Mouse (Mus musculus) macrophage (primary cell): Measurements from ENCODE around the gene Alg9. TPM values are rescaled to one million over a fixed set of nuclear protein-coding genes. Genes with fewer than 3 reads are reported as not detected.

Experiments
- H3K27ac ChIP-seq: fragments of 350-480 bp; formaldehyde crosslinking; 2 replicates; pipeline ENCODE4 v1.9.0; 2021
- H3K36me3 ChIP-seq: fragments of 350-480 bp; formaldehyde crosslinking; 2 replicates; pipeline ENCODE4 v1.9.0; 2021; ENCODE audit errors: inconsistent target
- H3K4me3 ChIP-seq: fragments of 350-480 bp; formaldehyde crosslinking; 2 replicates; pipeline ENCODE4 v1.9.0; 2021; ENCODE audit errors: inconsistent target
- H3K79me2 ChIP-seq: fragments of 350-480 bp; formaldehyde crosslinking; 2 replicates; pipeline ENCODE4 v1.9.0; 2021; ENCODE audit errors: inconsistent target
- WGBS: methylation state at CpG from one replicate; pipeline ENCODE4 v1.1.7; 2026; ENCODE audit warnings: inconsistent platforms; ENCODE audit not compliant: missing documents; 5-methylcytosine and 5-hydroxymethylcytosine counted together
- polyA plus RNA-seq: library from polyadenylated mRNA; stranded (reverse); fragments of 250-400 nt; gene quantifications from 3 replicates; pipeline ENCODE4 v1.2.4, GENCODE M21; 2018; ENCODE audit warnings: inconsistent platforms

The Alg9 gene
- polyA plus RNA-seq, 1 experiment from 2014 or later = 15.5 TPM

GRCm38 (mm10) chr9:50775662-50776126 lies 875 bp downstream of the Alg9 start:
- peak overlapping the region; percentile 48 for H3K4me3 ChIP-seq
- no peaks in the 10 kb centered on the region; the same call in 1 of the 2 replicates for H3K79me2 ChIP-seq
- WGBS = under 1% methylated on average over 27 of the region's 30 CpGs
- H3K27ac ChIP-seq = no peak overlapping the region
- H3K36me3 ChIP-seq = no peaks in the 10 kb centered on the region; the same call in 1 of the 2 replicates

GRCm38 (mm10) chr9:50776162-50776760 lies 1.4 kb downstream of the Alg9 start:
- no peaks in the 10 kb centered on the region; the same call in 1 of the 2 replicates for H3K79me2 ChIP-seq
- 66% methylated on average over 11 of the region's 11 CpGs for WGBS
- no peaks in the 10 kb centered on the region; the same call in 1 of the 2 replicates for H3K36me3 ChIP-seq
- H3K27ac ChIP-seq = no peak overlapping the region
- peak overlapping the region; percentile 48 for H3K4me3 ChIP-seq

- WGBS = 76% methylated on average over 2 of the region's 2 CpGs
- peaks cover 39% of the 10 kb centered on the region; the same call in 1 of the 2 replicates for H3K36me3 ChIP-seq
- H3K79me2 ChIP-seq = no peaks in the 10 kb centered on the region
- H3K27ac ChIP-seq = no peak overlapping the region
- H3K4me3 ChIP-seq = no peak overlapping the region
Measured at GRCm38 (mm10) chr9:50782155-50782554, 7.3 kb downstream of the Alg9 start.

- WGBS = 96% methylated on average over 3 of the region's 3 CpGs
- no peaks in the 10 kb centered on the region for H3K79me2 ChIP-seq
- peaks cover 30% of the 10 kb centered on the region for H3K36me3 ChIP-seq
- H3K27ac ChIP-seq = no peak overlapping the region
- H3K4me3 ChIP-seq = no peak overlapping the region
Measured at GRCm38 (mm10) chr9:50795266-50795665, 20.4 kb downstream of the Alg9 start.

GRCm38 (mm10) chr9:50796776-50797175 lies 22.0 kb downstream of the Alg9 start:
- no peak overlapping the region for H3K4me3 ChIP-seq
- peaks cover 24% of the 10 kb centered on the region; the same call in 1 of the 2 replicates for H3K36me3 ChIP-seq
- 95% methylated on average over 8 of the region's 8 CpGs for WGBS

GRCm38 (mm10) chr9:50797641-50798040 lies 22.8 kb downstream of the Alg9 start:
- 92% methylated on average over 7 of the region's 7 CpGs for WGBS
- peaks cover 19% of the 10 kb centered on the region; the same call in 1 of the 2 replicates for H3K36me3 ChIP-seq
- no peaks in the 10 kb centered on the region for H3K79me2 ChIP-seq
- no peak overlapping the region for H3K4me3 ChIP-seq
- no peak overlapping the region for H3K27ac ChIP-seq

More at GRCm38 (mm10) chr9:50796776-50797175, 22.0 kb downstream of the Alg9 start:
- Histone ChIP-seq H3K79me2 (no peaks in the 10 kb centered on the region), H3K27ac (no peak overlapping the region)

- H3K36me3 ChIP-seq = peaks cover 24% of the 10 kb centered on the region; the same call in 1 of the 2 replicates
- H3K79me2 ChIP-seq = no peaks in the 10 kb centered on the region
- H3K27ac ChIP-seq = no peak overlapping the region
- 59% methylated on average over 5 of the region's 5 CpGs for WGBS
- no peak overlapping the region for H3K4me3 ChIP-seq
Measured at GRCm38 (mm10) chr9:50798368-50798767, 23.5 kb downstream of the Alg9 start.

- Histone ChIP-seq H3K27ac (no peak overlapping the region), H3K36me3 (peaks cover 39% of the 10 kb centered on the region), H3K79me2 (no peaks in the 10 kb centered on the region), H3K4me3 (no peak overlapping the region)
- 83% methylated on average over 2 of the region's 2 CpGs for WGBS
Measured at GRCm38 (mm10) chr9:50800985-50801384, 26.2 kb downstream of the Alg9 start.

GRCm38 (mm10) chr9:50803055-50803671 lies 28.3 kb downstream of the Alg9 start:
- no peaks in the 10 kb centered on the region for H3K79me2 ChIP-seq
- H3K36me3 ChIP-seq = peaks cover 48% of the 10 kb centered on the region
- no peak overlapping the region for H3K4me3 ChIP-seq
- no peak overlapping the region for H3K27ac ChIP-seq
- WGBS = 90% methylated on average over 7 of the region's 7 CpGs

- H3K4me3 ChIP-seq = no peak overlapping the region
- WGBS = 97% methylated on average over 6 of the region's 6 CpGs
- no peaks in the 10 kb centered on the region for H3K79me2 ChIP-seq
- H3K27ac ChIP-seq = no peak overlapping the region
- peaks cover 55% of the 10 kb centered on the region for H3K36me3 ChIP-seq
Measured at GRCm38 (mm10) chr9:50808471-50808870, 33.7 kb downstream of the Alg9 start.

- WGBS = 98% methylated on average over 13 of the region's 13 CpGs
- Histone ChIP-seq H3K4me3 (no peak overlapping the region), H3K79me2 (no peaks in the 10 kb centered on the region), H3K36me3 (peaks cover 55% of the 10 kb centered on the region), H3K27ac (no peak overlapping the region)
Measured at GRCm38 (mm10) chr9:50809146-50809545, 34.3 kb downstream of the Alg9 start.

GRCm38 (mm10) chr9:50811187-50811586 lies 36.4 kb downstream of the Alg9 start:
- Histone ChIP-seq H3K36me3 (peaks cover 42% of the 10 kb centered on the region), H3K4me3 (no peak overlapping the region), H3K79me2 (no peaks in the 10 kb centered on the region), H3K27ac (no peak overlapping the region)
- WGBS = 87% methylated on average over 7 of the region's 7 CpGs

- H3K4me3 ChIP-seq = no peak overlapping the region
- no peak overlapping the region for H3K27ac ChIP-seq
- 86% methylated on average over 2 of the region's 2 CpGs for WGBS
- H3K36me3 ChIP-seq = peaks cover 37% of the 10 kb centered on the region
- no peaks in the 10 kb centered on the region for H3K79me2 ChIP-seq
Measured at GRCm38 (mm10) chr9:50811746-50812145, 36.9 kb downstream of the Alg9 start.

GRCm38 (mm10) chr9:50813796-50814195 lies 39.0 kb downstream of the Alg9 start:
- 98% methylated on average over 5 of the region's 5 CpGs for WGBS
- Histone ChIP-seq H3K4me3 (no peak overlapping the region), H3K36me3 (peaks cover 31% of the 10 kb centered on the region), H3K27ac (no peak overlapping the region), H3K79me2 (no peaks in the 10 kb centered on the region)

GRCm38 (mm10) chr9:50815666-50816065 lies 40.8 kb downstream of the Alg9 start:
- no peak overlapping the region for H3K27ac ChIP-seq
- no peaks in the 10 kb centered on the region for H3K79me2 ChIP-seq
- H3K36me3 ChIP-seq = peaks cover 21% of the 10 kb centered on the region; the same call in 1 of the 2 replicates
- 91% methylated on average over 4 of the region's 4 CpGs for WGBS
- no peak overlapping the region for H3K4me3 ChIP-seq
